Mouse (Mus musculus) heart, embryonic 14.5 days (tissue): ENCODE measurements around the gene Prr5. TPM values are rescaled to one million over a fixed set of nuclear protein-coding genes. Genes with fewer than 3 reads are reported as not detected.

Experiments
- ATAC-seq: fragments of 200-750 bp; cut with Nextera tagmentation; 2 replicates; pipeline ENCODE4 v1.8.0; 2017; ENCODE audit warnings: low read depth, moderate TSS enrichment; ENCODE audit not compliant: insufficient number of reproducible peaks, insufficient read depth, low FRiP score
- H3K27ac ChIP-seq, 2 experiments: fragments of 200-500 bp in 1 of 2; fragments of 300-500 bp in 1 of 2; sonication (generic) in 1 of 2; replicated peaks in 1 of 2; 2 replicates each; pipeline ENCODE4 v1.5.1; 2012 to 2014; ENCODE audit warnings: low read depth in 2 of 2, low read length in 2 of 2, control low read depth in 1 of 2, mild to moderate bottlenecking in 1 of 2, mixed read lengths in 1 of 2; ENCODE audit not compliant: control insufficient read depth in 1 of 2, insufficient read depth in 1 of 2
- H3K27me3 ChIP-seq: fragments of 300-500 bp; sonication (generic); 2 replicates; pipeline ENCODE4 v1.6.1; 2014; ENCODE audit warnings: mild to moderate bottlenecking, low read length, control low read depth; ENCODE audit not compliant: control insufficient read depth, insufficient read depth
- H3K36me3 ChIP-seq: fragments of 300-500 bp; sonication (generic); 2 replicates; pipeline ENCODE4 v1.6.1; 2014; ENCODE audit warnings: mild to moderate bottlenecking, control low read depth, low read length, mixed read lengths; ENCODE audit not compliant: control insufficient read depth, insufficient read depth
- H3K4me1 ChIP-seq, 2 experiments: fragments of 200-500 bp in 1 of 2; fragments of 300-500 bp in 1 of 2; sonication (generic) in 1 of 2; 2 replicates each; pipeline ENCODE4 v1.6.1; 2012 to 2014; ENCODE audit warnings: low read length in 2 of 2, control low read depth in 1 of 2, mixed read lengths in 1 of 2; ENCODE audit not compliant: control insufficient read depth in 2 of 2, insufficient read depth in 2 of 2
- H3K4me2 ChIP-seq: fragments of 300-500 bp; sonication (generic); 2 replicates; pipeline ENCODE4 v1.6.1; 2014; ENCODE audit warnings: mild to moderate bottlenecking, low read length
- H3K4me3 ChIP-seq, 2 experiments: fragments of 200-500 bp in 1 of 2; fragments of 300-500 bp in 1 of 2; sonication (generic) in 1 of 2; 2 replicates each; pipeline ENCODE4 v1.5.1; 2012 to 2014; ENCODE audit warnings: low read length in 2 of 2, mild to moderate bottlenecking in 2 of 2, control low read depth in 1 of 2, low read depth in 1 of 2, moderate library complexity in 1 of 2; ENCODE audit not compliant: control insufficient read depth in 1 of 2, insufficient read depth in 1 of 2
- H3K9ac ChIP-seq: fragments of 300-500 bp; sonication (generic); 2 replicates; pipeline ENCODE4 v1.6.1; 2014; ENCODE audit warnings: mild to moderate bottlenecking, low read length
- H3K9me3 ChIP-seq: fragments of 300-500 bp; sonication (generic); 2 replicates; pipeline ENCODE4 v1.6.1; 2016; ENCODE audit warnings: low read length, control low read depth; ENCODE audit not compliant: control insufficient read depth
- WGBS: fragments of 180-500 bp; shearing (Covaris S2); extraction: QIAGEN DNeasy Blood & Tissue Kit; methylation state at CpG from one replicate; pipeline ENCODE4 v1.1.7; 2014; 5-methylcytosine and 5-hydroxymethylcytosine counted together
- polyA plus RNA-seq: library from polyadenylated mRNA; unstranded; fragments of >200 nt; fragmentation: Nextera tagmentation; extraction: Ambion mirVana; gene quantifications from 2 replicates; pipeline ENCODE4 v1.2.1, GENCODE M21; 2014

The Prr5 gene
- polyA plus RNA-seq, 1 experiment from 2014 or later = 15.1 TPM

- 65% methylated on average over 4 of the region's 4 CpGs for WGBS
- peaks cover 34% of the 10 kb centered on the region for H3K36me3 ChIP-seq
- H3K27ac ChIP-seq = no peak overlapping the region
- H3K4me1 ChIP-seq = peaks cover 14 to 15% of the 10 kb centered on the region in 2 experiments
- peak overlapping the region; percentile 34; the same call in 1 of the 2 replicates for H3K9ac ChIP-seq
- H3K4me2 ChIP-seq = no peak overlapping the region
- H3K4me3 ChIP-seq = no peak overlapping the region
- no peak for ATAC-seq
- H3K9me3 ChIP-seq = no peaks in the 10 kb centered on the region
- no peaks in the 10 kb centered on the region for H3K27me3 ChIP-seq
Measured at GRCm38 (mm10) chr15:84696021-84696420, 26.6 kb downstream of the Prr5 start.

- Histone ChIP-seq H3K9ac (peak overlapping the region; percentile 8; the same call in 1 of the 2 replicates), H3K27ac (0 out of 4 replicates have a peak overlapping the region, but pooled peaks of 1 of the 2 experiments have one; percentile 6), H3K4me2 (no peak overlapping the region)
Measured at GRCm38 (mm10) chr15:84697611-84698011, 28.2 kb downstream of the Prr5 start.

GRCm38 (mm10) chr15:84698189-84698588 lies 28.8 kb downstream of the Prr5 start:
- H3K4me1 ChIP-seq = peaks cover 14 to 18% of the 10 kb centered on the region in 2 experiments
- no peak overlapping the region for H3K27ac ChIP-seq
- no peaks in the 10 kb centered on the region for H3K9me3 ChIP-seq
- no peaks in the 10 kb centered on the region for H3K27me3 ChIP-seq
- H3K4me2 ChIP-seq = no peak overlapping the region
- no peak overlapping the region for H3K4me3 ChIP-seq
- peaks cover 31% of the 10 kb centered on the region for H3K36me3 ChIP-seq
- 73% methylated on average over 2 of the region's 2 CpGs for WGBS
- no peak overlapping the region for H3K9ac ChIP-seq
- no peak for ATAC-seq

More at GRCm38 (mm10) chr15:84697611-84698011, 28.2 kb downstream of the Prr5 start:
- no peaks in the 10 kb centered on the region for H3K27me3 ChIP-seq
- no peak for ATAC-seq
- peaks cover 14 to 18% of the 10 kb centered on the region in 2 experiments for H3K4me1 ChIP-seq
- H3K9me3 ChIP-seq = no peaks in the 10 kb centered on the region
- 67% methylated on average over 11 of the region's 11 CpGs for WGBS
- peaks cover 34% of the 10 kb centered on the region for H3K36me3 ChIP-seq
- no peak overlapping the region for H3K4me3 ChIP-seq

- WGBS = 46% methylated on average over 6 of the region's 6 CpGs
- no peak overlapping the region for H3K9ac ChIP-seq
- H3K4me1 ChIP-seq = peaks cover 14 to 18% of the 10 kb centered on the region in 2 experiments
- H3K9me3 ChIP-seq = no peaks in the 10 kb centered on the region
- no peak overlapping the region for H3K27ac ChIP-seq
- H3K27me3 ChIP-seq = no peaks in the 10 kb centered on the region
- H3K4me3 ChIP-seq = no peak overlapping the region
- no peak for ATAC-seq
- H3K4me2 ChIP-seq = no peak overlapping the region
- peaks cover 16% of the 10 kb centered on the region for H3K36me3 ChIP-seq
Measured at GRCm38 (mm10) chr15:84700147-84700794, 30.9 kb downstream of the Prr5 start.

GRCm38 (mm10) chr15:84701947-84702346 lies 32.5 kb downstream of the Prr5 start:
- peaks cover 9% of the 10 kb centered on the region in 2 experiments; a peak in 3 of 4 replicates for H3K4me1 ChIP-seq
- H3K27me3 ChIP-seq = no peaks in the 10 kb centered on the region
- no peak overlapping the region for H3K4me2 ChIP-seq
- H3K27ac ChIP-seq = no peak overlapping the region
- H3K36me3 ChIP-seq = peaks cover 16% of the 10 kb centered on the region
- H3K9me3 ChIP-seq = no peaks in the 10 kb centered on the region
- no peak for ATAC-seq
- H3K4me3 ChIP-seq = no peak overlapping the region
- H3K9ac ChIP-seq = no peak overlapping the region
- WGBS = 20% methylated on average over 4 of the region's 4 CpGs

- no peak for ATAC-seq
- 87% methylated on average over 28 of the region's 29 CpGs for WGBS
- peaks cover 11% of the 10 kb centered on the region for H3K36me3 ChIP-seq
Measured at GRCm38 (mm10) chr15:84702391-84703345, 33.2 kb downstream of the Prr5 start.

GRCm38 (mm10) chr15:84703992-84704391 lies 34.6 kb downstream of the Prr5 start:
- Histone ChIP-seq H3K4me2 (no peak overlapping the region), H3K27me3 (no peaks in the 10 kb centered on the region), H3K36me3 (peaks cover 10% of the 10 kb centered on the region), H3K27ac (no peak overlapping the region), H3K9me3 (0 out of 2 replicates have a peak, but pooled peaks cover 4% of the 10 kb centered on the region), H3K4me1 (peaks cover 0 to 3% of the 10 kb centered on the region in 2 experiments; a peak in 1 of 4 replicates), H3K9ac (no peak overlapping the region), H3K4me3 (no peak overlapping the region)
- WGBS = 61% methylated on average over 7 of the region's 7 CpGs
- no peak for ATAC-seq

More at GRCm38 (mm10) chr15:84702391-84703345, 33.2 kb downstream of the Prr5 start:
- H3K4me2 ChIP-seq = no peak overlapping the region
- H3K9ac ChIP-seq = no peak overlapping the region
- no peaks in the 10 kb centered on the region for H3K27me3 ChIP-seq
- H3K4me3 ChIP-seq = no peak overlapping the region
- H3K4me1 ChIP-seq = peaks cover 2 to 3% of the 10 kb centered on the region in 2 experiments; a peak in 2 of 4 replicates
- no peak overlapping the region for H3K27ac ChIP-seq
- H3K9me3 ChIP-seq = no peaks in the 10 kb centered on the region
